In the genomic region with DNA sequence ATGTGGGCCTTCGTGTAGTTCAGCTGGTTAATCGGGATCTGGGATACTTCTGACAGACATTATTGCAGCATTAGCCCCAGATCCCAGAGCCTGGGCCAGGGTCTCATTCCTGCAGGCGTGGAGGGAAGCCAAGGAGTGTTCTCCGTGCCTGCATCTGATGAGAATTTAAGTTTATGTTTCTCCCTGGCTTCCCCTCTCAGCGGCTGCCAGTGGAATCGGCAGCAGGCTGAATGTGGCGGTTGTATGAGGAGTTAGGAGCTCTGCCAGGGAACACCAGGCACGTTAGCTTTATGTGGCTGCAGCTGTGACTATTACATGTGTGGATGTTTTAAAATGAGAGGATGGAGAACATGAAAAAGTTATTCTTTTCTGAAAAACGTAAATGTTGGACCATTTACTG, we compare ENCODE assay signal across 18 mouse cellular contexts. TPM values are rescaled to one million over a fixed set of nuclear protein-coding genes. Genes with fewer than 3 reads are reported as not detected.
DNase-seq lines count a peak whose midpoint lies in the region; ATAC-seq lines count a peak whose summit lies in the region.
"Had no signal": no experiment of that assay in that cellular context is flagged by ENCODE, and none has a peak within 500 bp of the region (broad histone marks: within the 10 kb centered on the region; RNA-seq: fewer than 3 reads in every experiment).

No protein-coding gene starts in this region.

- no peak overlapping the region for H3K4me2 ChIP-seq in forebrain, embryonic 15.5 days (replicated peaks)
- H3K4me2 ChIP-seq in forebrain, embryonic 11.5 days (ENCODE audit: low read depth, low read length, severe bottlenecking), result no peak overlapping the region
- no peak overlapping the region for H3K4me2 ChIP-seq in midbrain, embryonic 13.5 days (replicated peaks)
- H3K4me2 ChIP-seq: limb, embryonic 12.5 days; neural tube, embryonic 12.5 days had no signal

- no peak for ATAC-seq in forebrain, embryonic 15.5 days (replicated peaks)
- no peak for ATAC-seq in forebrain, embryonic 11.5 days (replicated peaks; ENCODE audit: low FRiP score)
- ATAC-seq in cerebellum, adult (ENCODE audit: insufficient number of reproducible peaks, low FRiP score, low TSS enrichment), result no peak
- ATAC-seq in midbrain, embryonic 13.5 days, result no peak
- ATAC-seq: midbrain, embryonic 16.5 days had no signal

- no peaks in the 10 kb centered on the region for H3K9me3 ChIP-seq in forebrain, embryonic 15.5 days
- H3K9me3 ChIP-seq in forebrain, embryonic 11.5 days (ENCODE audit: control insufficient read depth, low read length), result no peaks in the 10 kb centered on the region
- no peaks in the 10 kb centered on the region for H3K9me3 ChIP-seq in midbrain, embryonic 13.5 days
- H3K9me3 ChIP-seq: limb, embryonic 12.5 days; neural tube, embryonic 12.5 days had no signal

- H3K27me3 ChIP-seq in forebrain, embryonic 15.5 days, result no peaks in the 10 kb centered on the region
- no peaks in the 10 kb centered on the region for H3K27me3 ChIP-seq in forebrain, embryonic 11.5 days (ENCODE audit: control insufficient read depth, insufficient read depth, low read length)
- no peaks in the 10 kb centered on the region for H3K27me3 ChIP-seq in midbrain, embryonic 13.5 days
- H3K27me3 ChIP-seq: limb, embryonic 12.5 days; neural tube, embryonic 12.5 days had no signal

- 66% methylated on average over 9 of the region's 9 CpGs for WGBS in forebrain, embryonic 15.5 days
- WGBS in forebrain, embryonic 11.5 days, result 90% methylated on average over 9 of the region's 9 CpGs
- 92% methylated on average over 9 of the region's 9 CpGs for WGBS in midbrain, embryonic 13.5 days

- H3K4me1 ChIP-seq in forebrain, embryonic 15.5 days, result peaks cover 19% of the 10 kb centered on the region
- H3K4me1 ChIP-seq in forebrain, embryonic 11.5 days (replicated peaks; ENCODE audit: control insufficient read depth, insufficient read depth, low read length), result 0 out of 2 replicates have a peak, but pooled peaks cover 2% of the 10 kb centered on the region
- peaks cover 8% of the 10 kb centered on the region; the same call in 1 of the 2 replicates for H3K4me1 ChIP-seq in midbrain, embryonic 13.5 days (replicated peaks)
- H3K4me1 ChIP-seq: neural tube, embryonic 12.5 days had no signal

- no peak overlapping the region for H3K9ac ChIP-seq in forebrain, embryonic 15.5 days (replicated peaks)
- H3K9ac ChIP-seq in forebrain, embryonic 11.5 days (ENCODE audit: low read length), result no peak overlapping the region
- H3K9ac ChIP-seq in midbrain, embryonic 13.5 days (replicated peaks), result no peak overlapping the region
- H3K9ac ChIP-seq: limb, embryonic 12.5 days; neural tube, embryonic 12.5 days had no signal

- DNase-seq in forebrain, embryonic 11.5 days (ENCODE audit: low spot score), result no peak
- DNase-seq in layer of hippocampus, adult 9-11 months, result peak; percentile 47
- DNase-seq in layer of hippocampus, adult 9-10 months (ENCODE audit: low spot score), result no peak
- DNase-seq in right cerebral cortex, adult 18-20 months, result peak; percentile 47
- DNase-seq in right cerebral cortex, adult 2 months (ENCODE audit: low spot score in 2 of 2), result no peak
- DNase-seq: adrenal gland, postnatal 25 days; cerebellum, postnatal 14 days; gastrocnemius, postnatal 14 days; heart, postnatal 36 days; kidney, adult 2 months; lung, adult 18-20 months; thymus, postnatal 36 days had no signal

- H3K4me3 ChIP-seq in forebrain, embryonic 15.5 days, result no peak overlapping the region
- no peak overlapping the region for H3K4me3 ChIP-seq in forebrain, embryonic 11.5 days (ENCODE audit: low read depth, low read length)
- H3K4me3 ChIP-seq in midbrain, embryonic 13.5 days (replicated peaks), result no peak overlapping the region
- H3K4me3 ChIP-seq: limb, embryonic 12.5 days; neural tube, embryonic 12.5 days had no signal

- H3K27ac ChIP-seq in forebrain, embryonic 15.5 days (replicated peaks), result 0 out of 2 replicates have a peak overlapping the region, but pooled peaks have one; percentile 38
- H3K27ac ChIP-seq in forebrain, embryonic 11.5 days (ENCODE audit: low read depth, low read length), result no peak overlapping the region
- H3K27ac ChIP-seq in midbrain, embryonic 13.5 days, result no peak overlapping the region
- H3K27ac ChIP-seq: limb, embryonic 12.5 days; neural tube, embryonic 12.5 days had no signal

- H3K36me3 ChIP-seq in forebrain, embryonic 15.5 days, result peaks cover 12% of the 10 kb centered on the region
- peaks cover 1% of the 10 kb centered on the region; the same call in 1 of the 2 replicates for H3K36me3 ChIP-seq in forebrain, embryonic 11.5 days (ENCODE audit: control insufficient read depth, insufficient read depth, low read length)
- peaks cover 24% of the 10 kb centered on the region for H3K36me3 ChIP-seq in midbrain, embryonic 13.5 days

RNA-seq across cellular contexts. Expression of a gene that starts 23.4 kb away (rescaled TPM):
- 28.1 and 28.5 TPM in 2 replicates for polyA plus RNA-seq in forebrain, embryonic 15.5 days (2015; fragmentation: Nextera tagmentation; extraction: Ambion mirVana)
- polyA plus RNA-seq in forebrain, embryonic 11.5 days (2014; fragmentation: Nextera tagmentation; extraction: Ambion mirVana), result 20.1 and 29.4 TPM in 2 replicates
- 32.4 and 33.8 TPM in 2 replicates for polyA plus RNA-seq in midbrain, embryonic 13.5 days (2015; fragmentation: Nextera tagmentation; extraction: Ambion mirVana)

Comparison
In these comparisons a context has a peak if more than half of its experiments do, and no peak if none do; other contexts are left out.
1. DNase-seq: peak in layer of hippocampus, adult 9-11 months (single experiment) and right cerebral cortex, adult 18-20 months (single experiment); none in forebrain, embryonic 11.5 days (single experiment), layer of hippocampus, adult 9-10 months (single experiment) and right cerebral cortex, adult 2 months (0 of 2).